15 mouse cellular contexts compared by ENCODE assay signal in genomic region chr17:85291154-85291553, GRCm38 (mm10).
"Had no signal": no experiment of that assay in that cellular context is flagged by ENCODE, and none has a peak within 500 bp of the region (broad histone marks: within the 10 kb centered on the region; RNA-seq: fewer than 3 reads in every experiment).

No protein-coding gene starts in this region.

- H3K27me3 ChIP-seq: kidney, embryonic 15.5 days; lung, embryonic 15.5 days; megakaryocyte, embryonic 14.5 days had no signal

- H3K4me3 ChIP-seq: kidney, embryonic 15.5 days; limb, embryonic 10.5 days; lung, embryonic 15.5 days; megakaryocyte, embryonic 14.5 days had no signal

- H3K9ac ChIP-seq: kidney, embryonic 15.5 days; liver, postnatal 0 days; lung, embryonic 15.5 days had no signal

- DNase-seq: kidney, adult 2 months; kidney, postnatal 36 days; liver, postnatal 0 days; lung, postnatal 14 days; right cerebral cortex, adult 18-20 months; right cerebral cortex, postnatal 25 days; thymus, postnatal 4 days had no signal

- H3K9me3 ChIP-seq: kidney, embryonic 15.5 days; limb, embryonic 10.5 days; lung, embryonic 15.5 days had no signal

- ATAC-seq: liver, postnatal 0 days; midbrain, embryonic 16.5 days had no signal

- H3K4me2 ChIP-seq: kidney, embryonic 15.5 days; liver, embryonic 11.5 days; lung, embryonic 15.5 days; midbrain, embryonic 11.5 days had no signal

- H3K36me3 ChIP-seq: kidney, embryonic 15.5 days; limb, embryonic 10.5 days; lung, embryonic 15.5 days had no signal

- H3K27ac ChIP-seq: kidney, embryonic 15.5 days; limb, embryonic 10.5 days; lung, embryonic 15.5 days; macrophage had no signal

- H3K4me1 ChIP-seq: kidney, embryonic 15.5 days; lung, embryonic 15.5 days; megakaryocyte, embryonic 14.5 days had no signal
